Mouse (Mus musculus): ENCODE measurements around the gene Zdhhc14.
"Not testable (repeated sequence)": the region's sequence is repeated elsewhere in the genome, so short reads cannot be mapped to it uniquely, and the experiment has no call there.

Gene Zdhhc14

DNA sequence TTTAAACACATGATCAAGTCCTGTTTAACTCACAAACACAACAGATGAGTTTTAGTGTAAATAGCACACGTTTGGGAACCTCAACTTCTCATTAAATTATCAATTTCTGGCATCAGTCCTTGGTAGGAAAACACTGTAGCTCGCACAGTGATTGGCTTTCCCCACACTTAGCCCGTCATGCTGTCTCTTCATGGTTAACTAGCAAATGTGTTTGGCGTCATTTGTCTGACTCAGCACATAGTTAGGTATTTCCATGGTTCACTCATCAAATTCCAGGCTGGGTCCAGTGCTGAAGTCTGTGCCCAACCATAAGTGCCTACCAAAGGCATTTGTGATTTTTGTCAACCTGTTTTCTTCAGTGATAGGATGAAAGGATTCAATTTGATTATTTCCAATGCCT is 119.9 kb downstream of the Zdhhc14 start:
- DNase-seq, result peak; percentile 43 to 66

- peak; percentile 52 to 66 for DNase-seq
Measured at GRCm38 (mm10) chr17:5614771-5615318, 122.5 kb downstream of the Zdhhc14 start.

- no peak for DNase-seq
Measured at GRCm38 (mm10) chr17:5621626-5622591, 129.6 kb downstream of the Zdhhc14 start.

DNA sequence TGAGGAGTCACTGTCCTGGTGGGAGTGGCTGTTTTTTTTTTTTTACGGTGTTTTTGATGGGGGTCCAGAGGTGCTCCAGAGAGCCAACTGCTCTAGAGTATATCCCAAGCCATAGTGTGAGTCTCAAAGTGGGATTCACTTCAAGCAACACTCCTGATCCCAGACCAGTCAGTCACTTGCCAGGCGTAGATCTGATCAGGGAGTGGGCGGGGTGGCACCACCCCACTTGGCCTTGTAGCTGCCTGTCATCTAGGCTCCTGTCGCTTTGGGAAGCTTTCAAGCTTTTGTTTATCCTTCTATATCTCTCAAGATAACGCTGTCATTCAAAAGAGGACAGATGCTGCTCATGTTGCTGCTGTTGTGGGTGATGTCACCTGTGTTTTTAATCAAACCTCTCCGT is 130.4 kb downstream of the Zdhhc14 start:
- no peak for DNase-seq

DNA sequence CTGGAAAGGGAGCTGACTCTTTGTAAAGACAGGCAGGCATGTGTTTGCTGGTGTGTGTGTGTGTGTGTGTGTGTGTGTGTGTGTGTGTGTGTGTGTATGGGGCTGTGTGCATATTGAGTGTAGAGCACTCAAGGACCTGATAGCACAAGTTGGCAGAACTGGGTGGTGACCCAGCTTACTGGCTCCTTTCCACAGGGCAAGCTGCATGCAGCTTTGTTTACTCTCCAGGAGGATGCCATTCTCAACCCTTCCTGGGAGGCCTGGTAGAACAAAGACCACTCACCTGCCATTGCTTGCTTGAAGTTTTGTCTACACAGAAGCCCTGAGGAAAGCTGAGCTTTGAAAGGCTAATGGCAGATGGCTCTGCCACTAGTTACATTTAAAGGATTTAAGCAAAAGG is 130.8 kb downstream of the Zdhhc14 start:
- DNase-seq, result no peak

DNA sequence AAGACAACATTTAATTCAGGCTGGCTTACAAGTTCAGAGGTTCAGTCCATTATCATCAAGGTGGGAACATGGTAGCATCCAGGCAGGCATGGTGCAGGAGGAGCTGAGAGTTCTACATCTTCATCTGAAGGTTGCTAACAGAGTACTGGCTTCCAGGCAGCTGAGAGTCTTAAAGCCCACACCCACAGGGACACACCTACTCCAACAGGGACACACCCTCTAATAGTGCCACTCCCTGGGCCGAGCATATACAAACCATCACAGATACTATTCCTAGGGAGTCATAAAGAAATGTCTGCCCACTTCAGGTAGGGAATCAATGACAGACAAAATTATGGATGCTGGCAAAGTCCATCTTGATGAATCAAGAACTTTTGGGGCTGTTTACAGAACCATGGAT is 132.5 kb downstream of the Zdhhc14 start:
- DNase-seq, result not testable (repeated sequence)

DNA sequence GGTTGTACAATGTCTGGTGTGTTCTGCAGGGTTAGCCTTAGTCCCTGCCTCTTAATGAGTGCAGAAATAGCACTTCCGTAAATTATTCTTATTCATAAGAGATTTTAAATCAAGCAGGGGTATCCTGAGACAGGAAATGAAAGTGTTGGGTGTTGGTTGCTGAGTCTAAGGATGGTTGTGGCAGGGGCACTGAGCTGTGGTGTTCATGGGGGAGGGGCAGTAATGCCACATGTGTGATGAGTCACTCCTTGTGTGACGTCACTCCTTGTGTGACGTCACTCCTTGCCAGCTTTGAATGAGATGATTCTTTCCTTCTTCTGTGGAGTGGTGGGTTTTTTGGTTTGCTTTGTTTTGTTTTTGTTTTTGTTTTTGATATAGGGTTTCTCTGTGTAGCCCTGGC is 134.0 kb downstream of the Zdhhc14 start:
- no peak for DNase-seq

DNA sequence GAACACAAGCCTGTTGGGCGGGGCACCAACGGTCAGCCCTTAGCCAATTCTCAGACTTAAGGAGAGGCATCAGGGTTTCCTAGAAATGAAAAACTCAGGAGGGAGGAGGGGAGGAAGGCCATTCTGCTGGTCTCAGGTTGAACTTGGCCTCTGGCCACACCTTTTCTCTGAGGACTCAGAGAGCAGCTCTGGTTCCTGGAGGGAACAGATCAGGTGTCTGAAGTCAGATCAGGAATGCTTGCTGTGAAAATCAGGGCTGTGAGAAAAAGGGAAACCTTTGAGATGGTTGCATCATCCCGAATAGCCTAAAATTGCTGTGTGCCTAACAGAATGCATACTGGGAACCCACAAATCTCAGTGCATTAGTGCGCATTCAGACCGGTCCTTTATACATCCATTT is 135.3 kb downstream of the Zdhhc14 start:
- DNase-seq, result no peak

GRCm38 (mm10) chr17:5629651-5630050 is 137.3 kb downstream of the Zdhhc14 start:
- DNase-seq, result no peak

DNA sequence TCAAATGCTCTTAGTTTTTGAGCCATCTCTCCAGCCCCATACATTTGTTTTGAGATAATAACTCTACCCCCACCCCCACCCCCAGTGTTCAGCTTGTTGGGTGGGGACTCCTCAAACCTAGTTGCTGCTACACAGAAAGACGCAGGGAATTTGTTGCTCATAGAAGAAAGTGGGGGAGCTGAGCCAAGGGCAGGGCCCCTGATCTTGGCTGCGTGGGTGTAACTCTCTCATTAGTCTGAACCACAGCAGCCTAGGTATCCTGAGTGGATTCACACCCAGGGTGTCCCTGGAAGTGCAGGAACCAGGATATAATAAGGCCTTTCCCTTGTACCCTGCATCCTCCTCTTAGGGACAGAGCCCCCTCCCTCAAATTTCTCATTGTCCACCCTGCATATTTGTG is 142.9 kb downstream of the Zdhhc14 start:
- DNase-seq, result no peak

DNA sequence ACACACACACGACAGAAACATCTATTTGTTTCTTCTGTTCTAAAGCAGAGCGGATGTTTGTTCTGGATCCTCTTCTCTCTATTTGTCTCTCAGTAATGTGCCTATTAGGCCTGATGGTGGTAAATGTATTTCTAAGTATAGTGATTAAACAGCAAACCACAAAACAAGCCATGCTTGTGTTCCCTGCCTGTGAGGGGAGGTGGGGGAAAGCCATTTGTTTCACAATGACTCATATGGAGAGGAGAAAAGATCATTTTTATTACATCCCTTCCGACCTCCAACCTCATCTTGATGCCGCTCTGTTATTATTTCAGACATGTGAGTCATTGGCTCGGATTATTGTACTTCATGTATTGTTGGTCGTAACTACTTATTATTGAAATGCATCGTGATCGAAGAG is 149.1 kb downstream of the Zdhhc14 start:
- DNase-seq, result no peak

DNA sequence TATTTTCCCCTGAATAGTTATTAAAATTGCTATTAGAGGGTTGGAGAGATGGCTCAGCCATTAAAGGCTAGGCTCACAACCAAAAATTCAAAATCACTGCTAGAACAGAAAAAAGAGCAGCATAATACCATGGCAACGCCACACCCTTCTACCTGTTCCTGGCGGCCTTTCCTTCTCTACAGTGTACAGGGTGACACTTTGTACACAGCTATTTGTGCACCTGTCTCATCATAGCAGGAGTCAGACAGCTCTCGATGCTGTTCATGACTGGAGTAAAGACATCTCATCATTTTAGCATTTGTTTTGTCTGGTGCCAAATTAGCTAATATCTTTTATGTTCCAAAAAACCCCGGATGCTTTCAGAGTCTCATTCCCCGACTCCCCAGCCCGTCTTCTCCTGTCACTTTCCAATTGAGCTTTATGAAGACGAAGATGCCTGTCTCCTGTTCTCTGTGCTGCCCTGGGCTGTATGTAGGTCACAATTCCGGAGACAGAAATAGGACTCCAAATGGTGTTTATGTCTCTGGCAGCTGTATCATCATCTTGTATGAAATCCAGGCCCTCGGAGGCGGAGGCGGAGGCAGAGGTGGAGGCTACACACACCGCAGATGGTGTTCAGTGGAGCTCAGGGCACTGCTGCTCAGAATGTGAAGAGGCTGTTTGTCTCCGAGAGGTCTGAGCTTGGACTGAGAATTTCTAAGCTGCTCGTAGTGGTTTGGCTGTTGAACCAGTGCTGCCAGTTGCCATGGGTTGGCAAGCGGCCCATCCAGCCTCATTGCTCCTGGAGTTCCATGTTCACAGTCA is 150.8 kb downstream of the Zdhhc14 start:
- DNase-seq, result peak in 1 of 2 experiments; percentile 8

DNA sequence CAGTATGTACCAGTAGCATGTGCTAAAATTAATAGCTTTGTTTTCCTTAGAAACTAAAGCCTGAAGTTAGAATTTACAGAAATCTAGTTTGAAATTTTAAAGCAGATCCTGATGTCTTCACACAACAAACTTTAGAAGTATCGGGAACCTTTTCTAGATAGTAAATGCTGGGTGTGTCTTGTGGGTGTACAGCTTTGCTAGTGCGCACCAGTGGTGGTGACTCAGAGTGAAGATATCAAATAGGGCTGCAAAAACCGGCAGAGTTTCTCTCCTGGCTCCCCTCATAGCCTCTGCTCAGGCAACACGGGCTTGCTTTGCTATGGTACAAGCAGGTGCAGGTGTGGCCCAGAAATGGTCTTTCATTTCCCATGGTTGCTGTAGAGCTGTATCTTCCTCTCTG is 157.8 kb downstream of the Zdhhc14 start:
- DNase-seq, result no peak

- no peak for DNase-seq
Measured at GRCm38 (mm10) chr17:5650642-5651041, 158.3 kb downstream of the Zdhhc14 start.

DNA sequence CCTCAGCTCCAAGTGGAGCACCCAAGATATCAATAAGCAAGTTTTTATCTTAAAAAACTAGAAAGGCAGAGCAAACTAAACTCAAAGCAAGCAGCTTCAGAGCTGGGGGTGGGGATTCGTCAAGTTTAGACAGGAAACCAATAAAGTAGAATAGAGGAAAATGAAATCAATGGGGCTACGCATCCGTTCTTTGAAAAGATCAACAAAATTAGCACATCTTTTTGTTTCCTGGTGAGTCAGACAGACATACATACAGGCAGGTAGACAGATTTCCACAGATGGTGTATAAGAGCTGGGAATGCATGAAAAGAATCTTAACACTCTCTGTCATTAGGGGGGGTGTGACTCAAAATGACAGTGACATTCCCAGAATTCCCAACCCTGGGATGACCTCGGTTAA is 159.2 kb downstream of the Zdhhc14 start:
- no peak for DNase-seq

DNA sequence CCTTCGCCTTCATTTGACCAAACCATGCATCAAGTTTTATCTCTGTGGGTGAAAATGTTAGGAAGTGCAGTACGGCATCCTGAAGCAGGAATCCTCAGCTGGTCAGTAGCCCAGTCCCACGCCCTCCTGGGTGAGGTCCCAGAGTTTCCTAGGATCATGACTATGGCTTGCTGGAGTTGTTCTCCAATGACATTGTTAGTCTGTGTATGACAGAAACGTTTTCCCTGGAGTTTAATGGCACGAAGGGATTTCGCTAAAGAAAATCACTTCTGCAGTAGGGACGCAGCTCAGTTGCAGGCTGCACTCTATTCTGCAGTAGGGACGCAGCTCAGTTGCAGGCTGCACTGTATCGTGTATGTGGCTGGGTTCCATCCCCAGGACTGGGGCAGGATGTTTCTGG is 161.6 kb downstream of the Zdhhc14 start:
- DNase-seq, result no peak

- no peak for DNase-seq
Measured at GRCm38 (mm10) chr17:5655536-5655935, 163.2 kb downstream of the Zdhhc14 start.

- no peak for DNase-seq
Measured at GRCm38 (mm10) chr17:5660317-5661080, 168.1 kb downstream of the Zdhhc14 start.

- DNase-seq, result no peak
Measured at GRCm38 (mm10) chr17:5666652-5667051, 174.3 kb downstream of the Zdhhc14 start.

DNA sequence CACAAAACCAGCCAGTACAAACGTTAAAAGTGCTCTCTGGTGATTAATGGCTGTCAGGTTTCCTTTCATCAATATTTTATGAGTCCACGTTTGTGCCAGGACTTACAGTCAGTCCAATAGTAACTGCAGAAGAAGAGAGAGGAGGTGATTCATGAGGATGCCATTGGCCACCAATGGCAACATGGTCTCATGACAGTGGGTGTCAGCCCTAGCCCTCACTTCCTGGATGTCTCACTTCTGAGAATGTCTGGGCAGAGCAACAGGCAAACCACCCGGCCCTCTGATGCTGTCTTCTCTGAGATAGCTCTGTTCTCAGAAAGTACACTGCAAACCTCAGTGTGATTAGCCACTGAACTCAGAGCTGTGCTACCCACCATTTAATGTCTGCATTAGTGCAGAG is 176.1 kb downstream of the Zdhhc14 start:
- DNase-seq, result no peak

DNA sequence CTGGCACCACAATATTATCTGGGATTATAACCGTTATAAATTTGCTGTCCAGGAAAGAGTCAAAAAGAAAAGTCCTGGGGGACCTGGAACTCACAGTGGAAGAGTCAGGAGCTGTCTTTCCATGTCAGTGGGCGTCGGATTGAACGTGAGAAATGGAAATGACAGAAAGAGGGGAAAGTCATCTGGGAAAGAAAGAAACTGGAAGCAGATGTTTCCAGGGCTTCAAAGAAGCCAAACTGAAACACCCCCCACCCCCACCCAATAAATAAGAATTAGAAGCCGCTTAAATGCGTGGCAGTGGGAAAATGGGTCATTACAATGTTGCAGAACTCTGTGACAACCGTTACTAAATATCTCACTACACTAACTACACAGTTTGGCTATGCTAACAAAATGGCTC is 176.6 kb downstream of the Zdhhc14 start:
- no peak for DNase-seq

- peak; percentile 16 to 64 for DNase-seq
Measured at GRCm38 (mm10) chr17:5675951-5676350, 183.6 kb downstream of the Zdhhc14 start.

GRCm38 (mm10) chr17:5679315-5679714 is 187.0 kb downstream of the Zdhhc14 start:
- no peak for DNase-seq
